Mouse (Mus musculus) midbrain, embryonic 11.5 days (tissue): Measurements from ENCODE around the gene Prss46. TPM values are rescaled to one million over a fixed set of nuclear protein-coding genes. Genes with fewer than 3 reads are reported as not detected.
A peak's percentile ranks its signal among the peaks of the same experiment; 100 is the strongest.

Source experiments
- ATAC-seq: fragments of 200-750 bp; cut with Nextera tagmentation; 2 replicates; pipeline ENCODE4 v1.8.0; 2017; ENCODE audit warnings: moderate TSS enrichment, moderate library complexity; ENCODE audit not compliant: low FRiP score
- DNase-seq: peaks from one replicate; pipeline ENCODE4 v3.0.0; 2015; ENCODE audit warnings: low spot score; ENCODE audit errors: missing footprints
- H3K27ac ChIP-seq: fragments of 300-500 bp; sonication (generic); 2 replicates; pipeline ENCODE4 v1.5.1; 2014; ENCODE audit warnings: low read depth, low read length
- H3K27me3 ChIP-seq: fragments of 300-500 bp; sonication (generic); 2 replicates; pipeline ENCODE4 v1.6.1; 2014; ENCODE audit warnings: mild to moderate bottlenecking, low read length, moderate library complexity, mixed read lengths; ENCODE audit not compliant: control insufficient read depth, insufficient read depth
- H3K36me3 ChIP-seq: fragments of 300-500 bp; sonication (generic); 2 replicates; pipeline ENCODE4 v1.6.1; 2014; ENCODE audit warnings: mild to moderate bottlenecking, low read length, moderate library complexity, mixed read lengths; ENCODE audit not compliant: control insufficient read depth, insufficient read depth
- H3K4me1 ChIP-seq: fragments of 300-500 bp; sonication (generic); 2 replicates; pipeline ENCODE4 v1.6.1; 2014; ENCODE audit warnings: low read length; ENCODE audit not compliant: control insufficient read depth, insufficient read depth
- H3K4me2 ChIP-seq: fragments of 300-500 bp; sonication (generic); 2 replicates; pipeline ENCODE4 v1.6.1; 2014; ENCODE audit warnings: mild to moderate bottlenecking, moderate library complexity
- H3K4me3 ChIP-seq: fragments of 300-500 bp; sonication (generic); 2 replicates; pipeline ENCODE4 v1.5.1; 2014; ENCODE audit warnings: low read depth, low read length
- H3K9ac ChIP-seq: fragments of 300-500 bp; sonication (generic); 2 replicates; pipeline ENCODE4 v1.6.1; 2014; ENCODE audit warnings: low read length
- H3K9me3 ChIP-seq: fragments of 300-500 bp; sonication (generic); 2 replicates; pipeline ENCODE4 v1.6.1; 2016; ENCODE audit warnings: low read length; ENCODE audit not compliant: control insufficient read depth
- WGBS: fragments of 180-500 bp; shearing (Covaris S2); extraction: QIAGEN DNeasy Blood & Tissue Kit; methylation state at CpG from one replicate; pipeline ENCODE4 v1.1.7; 2014; 5-methylcytosine and 5-hydroxymethylcytosine counted together
- polyA plus RNA-seq: library from polyadenylated mRNA; unstranded; fragments of >200 nt; fragmentation: Nextera tagmentation; extraction: Ambion mirVana; gene quantifications from 2 replicates; pipeline ENCODE4 v1.2.1, GENCODE M21; 2014

The Prss46 gene
- polyA plus RNA-seq, 1 experiment from 2014 or later, result 0.11 TPM

GRCm38 (mm10) chr9:110849162-110849561 is 4.9 kb downstream of the Prss46 start:
- ATAC-seq, result no peak
- H3K27me3 ChIP-seq, result no peaks in the 10 kb centered on the region
- no peaks in the 10 kb centered on the region for H3K9me3 ChIP-seq
- DNase-seq, result no peak
- H3K4me1 ChIP-seq, result no peaks in the 10 kb centered on the region
- no peaks in the 10 kb centered on the region for H3K36me3 ChIP-seq
- 90% methylated on average over 7 of the region's 7 CpGs for WGBS
- H3K4me2 ChIP-seq, result no peak overlapping the region
- H3K27ac ChIP-seq, result no peak overlapping the region
- H3K9ac ChIP-seq, result no peak overlapping the region
- no peak overlapping the region for H3K4me3 ChIP-seq

- H3K4me3 ChIP-seq, result no peak overlapping the region
- peaks cover 2% of the 10 kb centered on the region; the same call in 1 of the 2 replicates for H3K4me1 ChIP-seq
- H3K36me3 ChIP-seq, result no peaks in the 10 kb centered on the region
- no peak overlapping the region for H3K9ac ChIP-seq
- ATAC-seq (no peak), DNase-seq (no peak)
- no peak overlapping the region for H3K4me2 ChIP-seq
- peaks cover 13% of the 10 kb centered on the region; the same call in 1 of the 2 replicates for H3K27me3 ChIP-seq
- H3K27ac ChIP-seq, result no peak overlapping the region
- WGBS, result 76% methylated on average over 7 of the region's 7 CpGs
- H3K9me3 ChIP-seq, result no peaks in the 10 kb centered on the region
These were observed 11.6 kb downstream of the Prss46 start for GRCm38 (mm10) chr9:110855903-110856302.

GRCm38 (mm10) chr9:110856920-110857319 is 12.6 kb downstream of the Prss46 start:
- Histone ChIP-seq H3K4me3 (no peak overlapping the region), H3K27ac (no peak overlapping the region), H3K9me3 (no peaks in the 10 kb centered on the region), H3K36me3 (no peaks in the 10 kb centered on the region), H3K4me1 (peaks cover 2% of the 10 kb centered on the region; the same call in 1 of the 2 replicates), H3K4me2 (no peak overlapping the region), H3K9ac (no peak overlapping the region), H3K27me3 (peaks cover 13% of the 10 kb centered on the region; the same call in 1 of the 2 replicates)
- DNase-seq, result no peak
- no peak for ATAC-seq
- WGBS, result 62% methylated on average over 4 of the region's 4 CpGs

DNA sequence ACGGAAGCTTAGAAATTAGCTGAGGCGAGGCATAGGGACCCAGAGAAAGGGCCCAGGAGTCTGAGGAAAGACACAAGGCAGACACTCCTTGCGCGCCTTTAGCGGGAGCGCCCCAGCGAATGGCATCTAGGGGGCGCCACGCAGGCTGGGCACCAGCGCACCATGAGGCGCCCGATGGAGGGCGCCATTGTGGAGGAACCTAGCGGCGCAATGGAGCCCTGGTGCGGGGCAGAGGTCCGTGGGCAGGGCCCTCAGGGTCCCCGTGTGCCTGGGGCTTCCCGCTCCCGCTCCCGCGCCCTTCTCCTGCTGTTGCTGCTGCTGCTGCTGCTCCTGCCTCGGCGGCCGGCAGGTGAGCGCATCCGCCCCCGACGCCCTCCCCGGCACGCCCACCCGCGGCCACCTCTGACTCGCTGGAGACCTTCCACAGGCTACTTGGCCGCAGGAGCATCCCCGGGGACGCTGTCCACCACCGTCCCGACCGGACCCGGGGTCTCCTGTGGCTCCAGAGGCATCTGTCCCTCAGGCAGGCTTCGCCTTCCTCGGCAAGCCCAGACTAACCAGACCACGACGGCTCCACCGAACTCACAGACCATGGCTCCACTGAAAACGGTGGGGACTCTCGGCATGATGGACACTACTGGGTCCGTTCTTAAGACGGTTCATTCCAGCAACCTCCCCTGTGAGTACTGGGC is 13.6 kb downstream of the Prss46 start, which contains the start of gene Prss50:
TSS of gene Prss50 (plus strand) at position 187 of the 692 bp plus-strand sequence.
- peaks cover 13% of the 10 kb centered on the region; the same call in 1 of the 2 replicates for H3K27me3 ChIP-seq
- WGBS, result 9% methylated on average over 35 of the region's 50 CpGs
- H3K9me3 ChIP-seq, result no peaks in the 10 kb centered on the region
- H3K36me3 ChIP-seq, result no peaks in the 10 kb centered on the region
- H3K27ac ChIP-seq, result no peak within 1 kb of the TSS
- peak within 1 kb of the TSS; percentile 26 for H3K4me3 ChIP-seq
- DNase-seq, result peak; percentile 95
- H3K4me2 ChIP-seq, result peak within 1 kb of the TSS; percentile 48
- H3K9ac ChIP-seq, result 0 out of 2 replicates have a peak within 1 kb of the TSS, but pooled peaks have one; percentile 14
- H3K4me1 ChIP-seq, result peaks cover 2% of the 10 kb centered on the region; the same call in 1 of the 2 replicates
- no peak for ATAC-seq

DNA sequence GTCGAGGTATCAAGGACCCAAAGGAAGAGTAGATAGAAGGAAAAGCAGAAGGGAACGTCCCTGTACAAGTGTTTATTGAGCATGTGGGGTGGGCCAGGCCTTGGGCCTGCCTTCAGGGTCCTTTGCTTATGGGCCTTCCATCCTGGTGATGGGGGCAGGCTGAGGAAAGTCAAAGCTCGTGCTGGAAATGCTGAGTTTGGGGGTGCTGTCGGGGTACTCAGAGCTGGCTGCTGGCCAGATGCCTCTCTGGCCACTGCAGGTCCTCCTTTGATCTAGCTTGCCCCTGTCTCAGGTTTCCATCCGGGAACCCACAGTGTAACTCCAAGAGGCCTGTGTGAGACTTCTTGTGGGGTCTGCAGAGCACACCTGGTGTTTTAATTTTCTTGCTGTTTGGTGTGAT is 14.2 kb downstream of the Prss46 start:
- no peaks in the 10 kb centered on the region for H3K36me3 ChIP-seq
- peaks cover 13% of the 10 kb centered on the region; the same call in 1 of the 2 replicates for H3K27me3 ChIP-seq
- peaks cover 2% of the 10 kb centered on the region; the same call in 1 of the 2 replicates for H3K4me1 ChIP-seq
- DNase-seq, result no peak
- no peaks in the 10 kb centered on the region for H3K9me3 ChIP-seq
- no peak overlapping the region for H3K9ac ChIP-seq
- no peak for ATAC-seq
- no peak overlapping the region for H3K4me3 ChIP-seq
- H3K27ac ChIP-seq, result no peak overlapping the region
- WGBS, result 65% methylated on average over 5 of the region's 5 CpGs
- no peak overlapping the region for H3K4me2 ChIP-seq

DNA sequence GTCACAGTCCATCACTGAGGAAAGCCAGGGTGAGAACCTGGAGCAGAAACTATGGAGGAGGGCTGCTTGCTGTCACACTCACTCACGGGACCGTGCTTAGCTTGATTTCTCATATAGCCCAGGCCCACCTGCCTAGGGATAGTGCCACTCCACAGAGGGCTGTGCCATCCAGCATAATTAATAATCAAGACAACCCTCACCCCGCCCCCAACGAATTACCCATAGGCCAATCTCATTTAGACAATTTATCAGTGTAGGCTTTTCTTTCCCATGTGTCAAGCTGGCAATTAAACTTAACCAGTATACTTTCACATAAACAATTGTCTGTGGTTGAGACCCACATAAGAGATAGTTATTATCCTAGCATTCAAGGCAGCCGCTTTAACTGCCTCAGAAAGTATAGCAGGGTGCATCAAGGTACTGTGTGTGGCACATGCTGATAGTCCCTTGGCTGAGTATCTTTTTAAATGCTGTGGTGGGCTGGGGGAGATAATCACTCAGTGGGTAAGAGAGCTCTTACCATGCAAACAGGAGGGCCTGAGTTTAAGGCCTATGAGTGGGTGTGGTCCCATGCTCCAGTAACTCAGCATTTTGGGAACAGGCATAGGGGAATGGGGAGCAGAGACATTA is 14.8 kb downstream of the Prss46 start:
- Histone ChIP-seq H3K27ac (no peak overlapping the region), H3K4me2 (no peak overlapping the region), H3K9me3 (no peaks in the 10 kb centered on the region), H3K27me3 (peaks cover 13% of the 10 kb centered on the region; the same call in 1 of the 2 replicates), H3K4me3 (no peak overlapping the region), H3K9ac (no peak overlapping the region), H3K4me1 (peaks cover 2% of the 10 kb centered on the region; the same call in 1 of the 2 replicates), H3K36me3 (no peaks in the 10 kb centered on the region)
- DNase-seq (no peak), ATAC-seq (no peak)
- WGBS, result 89% methylated on average over 5 of the region's 5 CpGs

DNA sequence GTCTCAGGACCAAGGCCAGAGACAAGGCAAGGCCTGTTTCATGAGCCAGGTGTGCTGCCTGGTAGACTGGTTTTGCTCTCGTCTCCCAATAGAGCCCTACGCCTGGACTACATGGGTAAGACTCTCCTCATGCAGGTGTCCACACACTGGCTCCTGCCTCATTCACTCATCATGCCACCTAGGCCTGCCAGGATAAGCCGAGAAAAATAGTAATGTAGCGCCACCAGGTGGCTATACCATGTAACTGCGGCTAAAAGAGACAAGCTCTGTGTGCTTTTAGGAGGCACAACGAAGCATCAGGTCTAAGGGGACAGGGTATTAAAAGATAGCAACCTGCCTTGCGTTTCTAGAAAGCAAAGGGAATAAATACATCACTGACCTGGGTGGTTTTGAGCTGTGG is 26.7 kb downstream of the Prss46 start:
- Histone ChIP-seq H3K36me3 (no peaks in the 10 kb centered on the region), H3K4me2 (no peak overlapping the region), H3K27me3 (peaks cover 16% of the 10 kb centered on the region), H3K4me3 (no peak overlapping the region), H3K4me1 (peaks cover 21% of the 10 kb centered on the region), H3K27ac (no peak overlapping the region), H3K9ac (no peak overlapping the region), H3K9me3 (no peaks in the 10 kb centered on the region)
- ATAC-seq (no peak), DNase-seq (peak; percentile 94)
- WGBS, result 21% methylated on average over 7 of the region's 7 CpGs

DNA sequence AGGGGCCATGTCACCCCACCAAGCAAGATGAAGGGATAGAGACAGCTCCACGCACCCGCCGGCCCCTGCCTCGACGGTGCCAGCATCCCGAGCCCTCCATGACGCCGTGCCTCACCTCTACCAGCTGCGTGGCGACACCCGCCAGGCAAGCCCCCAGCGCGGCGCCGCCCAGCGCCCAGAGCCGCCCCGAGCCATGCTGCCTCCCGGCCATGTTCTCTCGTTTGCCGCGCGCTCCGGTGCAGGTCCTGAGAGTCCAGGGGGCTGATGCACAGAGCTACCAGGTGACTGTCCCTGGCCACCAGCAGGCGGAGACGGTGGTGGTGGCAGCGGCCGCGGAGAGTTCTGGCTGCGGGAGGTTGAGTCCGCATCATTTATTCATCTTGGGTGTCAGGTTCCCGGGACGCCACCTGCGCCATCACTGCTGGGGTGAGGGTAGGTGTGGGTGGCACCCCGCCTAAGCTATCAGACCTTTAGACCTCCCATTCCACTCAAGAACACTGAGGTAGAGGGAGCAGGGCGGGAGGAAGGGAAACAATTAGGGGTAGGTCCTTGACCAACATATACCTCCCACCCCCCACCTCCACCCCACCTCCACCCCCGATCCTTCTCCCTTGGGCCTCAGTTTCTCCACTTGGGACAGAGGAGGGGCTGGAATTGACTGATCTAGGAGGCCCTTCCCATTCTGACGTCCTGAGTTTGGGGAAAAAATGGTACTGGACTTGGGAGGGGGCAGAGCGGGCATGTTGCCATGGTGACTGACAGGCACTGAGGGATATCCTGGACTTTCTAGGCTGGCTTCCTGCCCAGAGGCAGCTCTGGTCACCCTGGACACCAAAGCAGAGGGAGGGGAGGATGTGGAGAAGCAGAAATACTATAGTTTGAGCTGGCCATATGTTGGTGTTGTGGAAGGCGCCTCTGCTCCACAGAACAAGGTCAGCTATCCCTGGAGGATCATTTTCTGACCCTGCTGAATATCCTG is 29.7 kb downstream of the Prss46 start:
- 9% methylated on average over 40 of the region's 40 CpGs for WGBS
- DNase-seq (peak; percentile 89), ATAC-seq (peak; percentile 63)
- Histone ChIP-seq H3K4me2 (peak overlapping the region; percentile 57), H3K4me3 (peak overlapping the region; percentile 20), H3K9ac (peak overlapping the region; percentile 48; the same call in 1 of the 2 replicates), H3K27ac (peak overlapping the region; percentile 3; the same call in 1 of the 2 replicates), H3K4me1 (peaks cover 21% of the 10 kb centered on the region), H3K9me3 (no peaks in the 10 kb centered on the region), H3K27me3 (peaks cover 20% of the 10 kb centered on the region), H3K36me3 (no peaks in the 10 kb centered on the region)
